Mouse (Mus musculus) right cerebral cortex, postnatal 4 days (tissue): ENCODE measurements around the gene Angptl6.

Source experiments
- DNase-seq: peaks from one replicate; pipeline ENCODE4 v3.0.0-alpha.2; 2022

The Angptl6 gene

DNA sequence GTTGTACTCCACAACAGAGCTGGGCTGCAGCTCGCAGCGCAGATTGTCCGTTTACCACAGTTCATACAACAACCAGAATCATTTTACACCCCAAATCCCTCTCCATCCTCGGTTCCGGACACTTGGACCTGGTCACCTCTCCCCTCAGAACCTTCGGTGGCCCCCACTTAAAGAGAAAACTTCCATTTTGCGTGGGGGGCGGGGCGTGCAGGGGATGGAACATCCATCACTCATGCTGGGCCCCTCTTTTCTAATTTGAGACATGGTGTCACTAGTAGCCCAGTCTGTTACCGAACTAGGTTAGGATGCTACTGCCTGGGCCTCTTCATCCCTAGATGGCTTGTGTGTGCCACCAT, 839 bp downstream of the Angptl6 start:
- DNase-seq, result peak; percentile 52

GRCm38 (mm10) chr9:20878041-20878709, 1.4 kb downstream of the Angptl6 start:
- peak; percentile 99 for DNase-seq

- DNase-seq, result no peak
Observed at GRCm38 (mm10) chr9:20877118-20878040, 2.1 kb downstream of the Angptl6 start.

DNA sequence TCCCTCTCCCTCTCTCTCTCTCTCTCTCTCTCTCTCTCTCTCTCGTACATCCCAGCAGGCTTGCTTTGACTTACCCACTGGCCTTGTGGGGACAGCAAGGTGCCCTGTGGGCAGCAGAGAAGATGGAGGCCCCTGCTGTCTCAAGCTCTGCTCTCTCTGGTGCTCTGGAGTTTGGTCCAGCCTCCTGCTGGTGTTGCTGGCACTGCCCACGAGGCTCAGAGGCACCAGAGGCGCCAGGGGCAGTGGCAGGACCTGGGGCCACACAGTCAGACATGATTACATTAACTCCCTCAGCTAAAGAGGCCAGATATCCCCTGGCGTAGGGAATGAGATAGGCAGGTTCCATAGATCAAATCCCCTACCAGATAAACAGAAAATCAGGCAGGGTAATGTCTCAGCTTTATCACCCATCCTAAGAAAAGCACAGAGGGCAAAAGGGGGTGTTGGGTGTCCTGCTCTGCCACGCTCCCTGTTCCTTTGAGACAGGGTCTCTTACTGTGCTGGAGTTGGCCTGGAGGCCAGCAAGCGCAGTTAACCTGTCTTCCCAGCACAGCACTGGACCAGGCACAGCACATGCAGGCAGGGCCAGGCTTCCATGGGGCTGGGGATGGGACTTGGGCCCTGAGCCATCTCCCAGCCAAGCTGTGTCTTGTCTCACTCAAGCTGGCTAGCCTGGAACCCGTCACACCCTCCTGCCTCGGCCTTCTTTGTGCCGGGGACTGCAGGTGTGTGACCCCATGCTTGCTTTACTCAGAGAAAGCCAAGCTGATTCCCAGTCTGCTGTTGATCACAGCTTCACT, 3.0 kb downstream of the Angptl6 start:
- no peak for DNase-seq

- DNase-seq, result no peak
Observed at GRCm38 (mm10) chr9:20875021-20875790, 4.3 kb downstream of the Angptl6 start.

- DNase-seq, result no peak
Observed at GRCm38 (mm10) chr9:20873521-20873920, 6.0 kb downstream of the Angptl6 start.

- DNase-seq, result no peak
Observed at GRCm38 (mm10) chr9:20872991-20873390, 6.5 kb downstream of the Angptl6 start.

DNA sequence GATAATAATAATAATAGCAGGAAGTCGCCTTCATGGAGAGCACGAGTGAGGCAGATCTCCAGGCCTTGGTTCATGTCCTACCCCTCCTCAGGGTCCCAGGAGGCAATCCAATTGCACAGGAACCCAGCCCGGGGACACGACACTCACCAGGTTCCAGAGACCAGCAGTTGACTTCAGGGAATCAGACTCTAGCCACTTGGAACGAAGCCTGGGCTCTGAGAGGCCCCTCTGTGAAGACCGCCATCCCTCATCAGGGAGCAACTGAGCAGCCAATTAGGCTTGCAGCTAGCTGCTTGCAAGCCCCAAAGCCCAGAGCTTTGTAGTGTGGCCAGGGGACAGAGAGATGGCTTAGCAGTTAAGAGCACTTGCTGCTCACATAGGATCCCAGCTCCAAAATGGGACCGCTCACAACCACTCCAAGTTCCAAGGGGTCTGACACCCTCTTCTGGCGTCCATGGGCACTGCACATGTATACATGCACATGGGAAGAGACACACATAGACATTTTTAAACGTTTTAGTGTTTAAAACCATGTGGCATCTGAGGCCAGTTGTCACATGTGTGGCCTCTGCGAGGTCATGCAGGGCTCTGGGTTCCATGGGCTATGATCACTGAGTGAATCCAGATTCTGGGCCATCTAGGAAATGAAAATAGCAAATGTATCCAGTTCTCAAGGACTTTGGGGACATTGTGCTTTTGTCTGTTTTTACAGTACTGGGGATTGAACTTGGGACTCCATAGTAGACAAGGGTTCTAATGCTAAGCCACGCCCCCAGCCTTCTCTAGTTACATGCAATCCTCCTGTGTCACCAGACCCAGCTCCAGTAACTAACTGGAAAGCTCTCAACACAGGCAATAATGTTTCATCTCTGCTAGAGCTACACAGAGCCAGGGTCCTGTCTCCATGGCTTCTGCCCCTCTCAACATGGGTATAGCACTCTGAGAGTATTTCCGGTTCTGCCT, 9.0 kb downstream of the Angptl6 start:
- no peak for DNase-seq

DNA sequence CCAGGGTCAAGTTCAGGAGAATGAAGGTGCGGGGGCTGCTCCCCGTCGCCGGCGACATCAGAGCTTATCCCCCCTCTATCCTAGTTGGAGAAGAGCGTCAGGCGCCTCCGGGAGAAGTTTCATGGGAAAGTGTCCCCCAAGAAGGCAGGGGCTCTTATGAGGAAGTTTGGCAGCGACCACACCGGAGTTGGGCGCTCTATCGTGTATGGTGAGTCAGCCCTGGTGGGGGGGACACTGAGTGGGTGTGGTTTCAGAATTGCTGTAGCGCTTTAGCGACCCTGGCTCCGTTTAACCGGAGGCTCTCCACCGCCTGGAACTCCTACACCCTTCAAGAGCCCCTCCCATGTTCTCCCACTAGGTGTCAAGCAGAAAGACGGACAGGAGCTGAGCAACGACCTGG, 10.3 kb downstream of the Angptl6 start:
- DNase-seq, result no peak

DNA sequence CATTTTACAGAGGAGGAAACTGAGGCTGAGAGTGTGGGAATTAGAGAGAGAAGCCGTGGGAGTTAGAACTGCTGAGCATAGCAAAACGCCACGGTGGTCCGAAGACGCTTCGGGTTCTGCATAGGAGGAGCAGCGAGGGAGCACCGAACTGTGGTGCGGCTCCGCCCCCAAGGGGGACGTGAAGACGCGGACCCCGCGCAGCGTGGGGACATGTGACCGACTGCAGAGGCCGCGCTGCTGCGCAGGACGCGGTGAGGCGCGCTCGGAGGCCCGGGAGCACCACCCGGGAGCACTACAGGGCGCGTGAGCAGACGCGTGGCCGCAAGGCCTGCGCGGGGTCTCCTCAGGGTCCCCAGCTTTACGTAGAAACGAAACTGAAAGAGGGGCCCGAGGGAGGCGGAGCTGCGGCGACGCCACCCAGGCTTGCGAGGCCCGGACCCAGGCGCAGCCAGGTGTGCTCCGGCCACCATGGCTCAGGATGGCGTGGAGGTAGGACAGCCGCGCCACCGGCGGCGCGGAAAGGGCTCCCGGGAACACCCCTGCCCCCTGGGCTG, 11.0 kb downstream of the Angptl6 start, which contains the start of gene A230050P20Rik:
Gene A230050P20Rik, plus strand, starts transcription at position 195 of the 554 bp plus-strand sequence.
- peak; percentile 68 for DNase-seq

DNA sequence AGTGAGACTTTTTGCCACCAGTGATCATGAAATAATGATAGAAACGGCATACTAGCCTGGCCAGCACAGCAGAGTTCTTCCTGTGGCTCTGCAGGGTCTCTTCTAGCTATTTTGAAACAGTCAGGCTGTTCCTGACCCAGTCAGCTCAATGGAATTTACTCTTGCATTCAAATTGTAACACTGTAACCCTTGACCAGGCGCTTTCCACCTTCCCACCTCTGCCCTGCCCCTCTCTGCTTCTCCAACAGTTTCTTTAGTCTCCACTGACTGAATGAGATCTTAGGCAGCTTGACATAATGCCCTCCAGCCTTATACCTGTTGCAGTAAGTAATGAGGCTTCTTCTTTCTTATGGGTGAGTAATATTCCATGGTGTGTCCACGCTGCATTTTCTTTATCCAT, 12.6 kb downstream of the Angptl6 start:
- no peak for DNase-seq

- no peak for DNase-seq
Observed at GRCm38 (mm10) chr9:20862225-20862624, 17.3 kb downstream of the Angptl6 start.

DNA sequence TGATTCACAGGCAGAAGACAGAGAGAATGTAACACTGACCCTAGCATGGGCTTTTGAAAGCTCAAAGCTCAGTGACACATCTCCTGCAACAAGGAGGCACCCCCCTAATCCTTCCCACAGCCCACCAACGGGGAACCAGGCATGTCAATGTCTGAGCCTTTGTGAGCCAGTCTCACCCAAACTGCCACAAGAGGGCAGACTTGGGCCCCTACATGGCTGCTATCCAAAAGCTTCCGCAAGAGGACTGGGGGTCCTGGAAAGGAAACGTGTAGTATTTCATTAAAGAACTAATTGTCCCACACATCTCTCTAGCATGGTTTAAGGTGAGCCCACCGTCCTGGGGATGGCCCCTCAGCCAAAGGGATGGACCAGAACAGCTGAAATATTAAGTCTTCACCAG, 17.7 kb downstream of the Angptl6 start:
- DNase-seq, result peak; percentile 39

- no peak for DNase-seq
Observed at GRCm38 (mm10) chr9:20859926-20860325, 19.6 kb downstream of the Angptl6 start.

GRCm38 (mm10) chr9:20857131-20857530, 22.4 kb downstream of the Angptl6 start:
- DNase-seq, result no peak

- no peak for DNase-seq
Observed at GRCm38 (mm10) chr9:20850179-20850578, 29.3 kb downstream of the Angptl6 start.

- no peak for DNase-seq
Observed at GRCm38 (mm10) chr9:20842670-20843069, 36.9 kb downstream of the Angptl6 start.

- DNase-seq, result no peak
Observed at GRCm38 (mm10) chr9:20842211-20842610, 37.3 kb downstream of the Angptl6 start.

DNA sequence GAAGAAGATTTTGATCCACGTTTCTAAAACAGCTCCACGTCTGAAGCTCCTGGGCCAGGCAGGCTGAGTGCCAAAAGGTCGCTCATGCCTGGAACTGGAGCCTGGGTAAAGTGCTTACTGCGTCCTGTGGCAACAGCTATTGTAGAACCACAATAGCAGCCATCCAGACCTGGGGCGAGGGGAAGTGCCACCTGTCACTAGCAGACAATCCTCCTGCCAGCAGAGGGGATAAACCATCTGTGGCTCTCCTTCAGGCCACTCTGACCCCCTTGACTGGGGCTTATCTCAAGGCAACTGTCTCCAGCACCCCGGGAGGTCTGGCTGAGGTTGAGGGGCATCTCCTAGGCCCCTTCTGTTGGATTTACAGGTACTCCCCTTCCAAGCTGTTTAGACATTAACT, 40.6 kb downstream of the Angptl6 start:
- no peak for DNase-seq

- DNase-seq, result no peak
Observed at GRCm38 (mm10) chr9:20837184-20837947, 42.2 kb downstream of the Angptl6 start.
